Mouse (Mus musculus): Measurements from ENCODE around the gene Phactr4. TPM values are rescaled to one million over a fixed set of nuclear protein-coding genes. Genes with fewer than 3 reads are reported as not detected.

The Phactr4 gene
- polyA plus RNA-seq, 1 experiment from 2014 or later = 15.3 TPM

DNA sequence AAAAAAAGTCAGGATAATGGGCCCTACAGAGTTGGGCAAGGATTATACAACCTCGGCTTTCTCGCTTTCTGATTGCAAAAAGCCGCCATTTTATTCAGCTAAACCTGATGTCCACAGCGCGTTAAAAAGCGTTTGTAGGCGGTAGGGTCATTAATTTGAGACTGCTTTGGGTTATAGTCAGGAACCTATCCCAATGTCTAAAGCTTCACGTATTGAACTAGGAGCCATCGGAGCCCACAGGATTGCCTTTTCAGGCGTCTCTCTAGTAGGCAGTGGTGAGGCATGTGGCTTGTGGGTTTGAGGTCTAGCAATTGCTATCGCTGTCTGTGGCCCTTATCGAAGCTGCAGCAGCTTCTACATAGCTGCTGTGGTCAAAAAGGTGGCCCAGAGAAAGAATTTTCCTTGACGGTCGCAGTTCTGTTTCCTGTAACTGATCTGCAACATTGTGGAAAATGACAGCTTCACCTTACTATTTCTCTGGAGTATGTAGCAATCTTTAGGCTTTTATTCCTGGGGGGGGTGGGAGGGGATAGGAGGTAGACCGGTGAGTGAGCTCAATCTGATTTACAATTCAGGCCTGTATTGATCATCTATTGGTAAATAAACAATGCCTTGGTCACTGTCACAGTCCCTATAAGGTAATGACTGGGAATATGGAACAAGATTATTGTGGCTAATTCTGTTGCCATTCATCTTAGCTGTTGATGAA is 113.0 kb downstream of the Phactr4 start:
- H3K9ac ChIP-seq (replicated peaks; ENCODE audit: low read depth) = peak overlapping the region; percentile 87
- no peak for DNase-seq (ENCODE audit: low spot score)
- under 1% methylated on average over 15 of the region's 15 CpGs for WGBS
- peaks cover 9% of the 10 kb centered on the region; the same call in 1 of the 2 replicates for H3K4me1 ChIP-seq (ENCODE audit: insufficient read depth, low read depth, low read length)
- TF ChIP-seq CTCF (IDR thresholded peaks at IDR 0.05) (no peak), EP300 (IDR thresholded peaks at IDR 0.05) (no peak)
- ATAC-seq = no peak
- H3K36me3 ChIP-seq (ENCODE audit: insufficient read depth, low read length) = 0 out of 2 replicates have a peak, but pooled peaks cover 5% of the 10 kb centered on the region
- no peaks in the 10 kb centered on the region for H3K9me3 ChIP-seq (ENCODE audit: low read length)
- peak overlapping the region; percentile 89 for H3K27ac ChIP-seq (ENCODE audit: low read length)
- H3K4me3 ChIP-seq (ENCODE audit: low read depth, low read length) = peak overlapping the region; percentile 78
- peak overlapping the region; percentile 76 for H3K4me2 ChIP-seq (replicated peaks; ENCODE audit: low read depth, low read length)
- no peaks in the 10 kb centered on the region for H3K27me3 ChIP-seq (replicated peaks; ENCODE audit: insufficient read depth, low read length)

DNA sequence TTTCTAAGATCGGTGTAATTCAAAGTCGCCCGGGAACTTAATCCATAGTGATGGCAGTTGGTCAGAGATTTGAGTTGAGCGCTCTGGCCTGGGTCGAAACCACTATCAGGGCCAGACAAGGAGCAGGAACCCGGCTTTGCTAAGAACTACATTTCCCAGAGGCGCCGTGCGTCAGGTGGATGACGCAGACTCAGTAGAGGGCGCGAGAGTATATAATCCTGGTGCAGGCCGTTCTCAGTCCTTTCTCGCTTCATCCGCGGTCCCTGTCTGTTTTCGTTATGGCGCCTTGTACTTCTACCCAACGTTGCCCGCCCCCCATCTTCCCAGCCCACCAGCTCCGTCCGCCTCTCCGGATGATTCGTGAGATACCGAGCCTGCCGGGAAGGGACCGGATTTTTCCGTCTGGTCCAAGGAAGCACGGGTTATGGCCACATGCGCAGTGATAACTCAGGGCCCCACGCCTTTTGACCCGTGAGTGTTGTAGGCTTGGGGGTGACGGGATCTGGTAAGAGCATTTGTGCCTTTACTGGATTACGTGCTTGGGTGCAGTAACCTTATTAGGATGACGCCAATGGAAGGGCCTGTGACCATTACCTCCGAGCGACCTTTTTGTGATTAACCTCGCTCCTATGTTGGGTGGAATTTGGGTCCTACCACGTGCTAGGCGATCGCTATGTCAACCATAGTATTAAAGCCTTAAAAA is 113.7 kb downstream of the Phactr4 start:
- H3K9me3 ChIP-seq (ENCODE audit: low read length) = no peaks in the 10 kb centered on the region
- 2% methylated on average over 41 of the region's 41 CpGs for WGBS
- H3K27ac ChIP-seq (ENCODE audit: low read length) = peak overlapping the region; percentile 89
- peak; percentile 97 for DNase-seq (ENCODE audit: low spot score)
- peaks cover 9% of the 10 kb centered on the region; the same call in 1 of the 2 replicates for H3K4me1 ChIP-seq (ENCODE audit: insufficient read depth, low read depth, low read length)
- H3K4me3 ChIP-seq (ENCODE audit: low read depth, low read length) = peak overlapping the region; percentile 78
- peak overlapping the region; percentile 76 for H3K4me2 ChIP-seq (replicated peaks; ENCODE audit: low read depth, low read length)
- TF ChIP-seq EP300 (IDR thresholded peaks at IDR 0.05) (no peak), CTCF (IDR thresholded peaks at IDR 0.05) (no peak)
- H3K9ac ChIP-seq (replicated peaks; ENCODE audit: low read depth) = peak overlapping the region; percentile 87
- H3K27me3 ChIP-seq (replicated peaks; ENCODE audit: insufficient read depth, low read length) = no peaks in the 10 kb centered on the region
- 0 out of 2 replicates have a peak, but pooled peaks cover 5% of the 10 kb centered on the region for H3K36me3 ChIP-seq (ENCODE audit: insufficient read depth, low read length)
- ATAC-seq = peak; percentile 96

DNA sequence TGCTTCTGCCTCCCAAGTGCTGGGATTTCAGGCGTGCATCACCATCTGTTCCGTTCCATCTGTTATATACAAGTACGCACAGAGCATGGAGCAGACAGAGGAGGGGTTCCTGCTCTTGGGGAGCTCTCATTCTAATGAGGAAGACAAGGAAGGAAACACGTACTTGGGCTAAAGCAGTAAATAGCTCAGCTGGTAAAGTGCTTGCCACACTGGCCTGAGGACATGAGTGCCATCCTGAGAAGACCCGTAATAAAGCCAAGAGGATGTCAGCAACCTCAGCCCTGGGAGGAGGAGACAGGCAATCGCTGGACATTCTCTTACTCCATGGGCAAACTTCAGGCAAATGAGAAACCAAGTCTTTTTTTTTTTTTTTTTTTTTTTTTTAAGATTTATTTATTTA is 116.3 kb downstream of the Phactr4 start:
- no peaks in the 10 kb centered on the region for H3K9me3 ChIP-seq (ENCODE audit: low read length)
- no peak for TF ChIP-seq EP300 (IDR thresholded peaks at IDR 0.05)
- TF ChIP-seq CTCF (IDR thresholded peaks at IDR 0.05) = no peak
- H3K4me2 ChIP-seq (replicated peaks; ENCODE audit: low read depth, low read length) = no peak overlapping the region
- WGBS = 64% methylated on average over 6 of the region's 6 CpGs
- no peaks in the 10 kb centered on the region for H3K36me3 ChIP-seq (ENCODE audit: insufficient read depth, low read length)
- H3K27ac ChIP-seq (ENCODE audit: low read length) = no peak overlapping the region
- DNase-seq (ENCODE audit: low spot score) (no peak), ATAC-seq (no peak)
- H3K4me3 ChIP-seq (ENCODE audit: low read depth, low read length) = no peak overlapping the region
- peaks cover 9% of the 10 kb centered on the region; the same call in 1 of the 2 replicates for H3K4me1 ChIP-seq (ENCODE audit: insufficient read depth, low read depth, low read length)
- H3K27me3 ChIP-seq (replicated peaks; ENCODE audit: insufficient read depth, low read length) = no peaks in the 10 kb centered on the region
- no peak overlapping the region for H3K9ac ChIP-seq (replicated peaks; ENCODE audit: low read depth)

Small RNAs within 50 kb of the gene (microRNA-seq; reads per million reads assigned to microRNA genes)
- gene Gm25707 = not detected

Other genes with a start within 250 kb of the Phactr4 start
- 55.3 and 60.4 TPM in 2 replicates for gene Ythdf2, start 210.2 kb downstream of the Phactr4 start, polyA plus RNA-seq (2015; fragmentation: Nextera tagmentation; extraction: Ambion mirVana)
- 17.0 and 23.6 TPM in 2 replicates for gene Gmeb1, start 160.9 kb downstream of the Phactr4 start, polyA plus RNA-seq (2015; fragmentation: Nextera tagmentation; extraction: Ambion mirVana)
- gene Taf12, start 148.1 kb downstream of the Phactr4 start, polyA plus RNA-seq (2015; fragmentation: Nextera tagmentation; extraction: Ambion mirVana) = 32.1 and 39.7 TPM in 2 replicates
- 2.3 and 3.1 TPM in 2 replicates for gene Rab42, start 119.1 kb downstream of the Phactr4 start, polyA plus RNA-seq (2015; fragmentation: Nextera tagmentation; extraction: Ambion mirVana)
- 49.8 and 52.9 TPM in 2 replicates for gene Trnau1ap, start 93.0 kb downstream of the Phactr4 start, polyA plus RNA-seq (2015; fragmentation: Nextera tagmentation; extraction: Ambion mirVana)
- gene Rcc1, start 68.9 kb downstream of the Phactr4 start, polyA plus RNA-seq (2015; fragmentation: Nextera tagmentation; extraction: Ambion mirVana) = 14.3 and 14.7 TPM in 2 replicates
- gene Med18, start 41.4 kb upstream of the Phactr4 start, polyA plus RNA-seq (2015; fragmentation: Nextera tagmentation; extraction: Ambion mirVana) = 10.4 and 11.3 TPM in 2 replicates
- gene Sesn2, start 88.0 kb upstream of the Phactr4 start, polyA plus RNA-seq (2015; fragmentation: Nextera tagmentation; extraction: Ambion mirVana) = 11.6 and 16.0 TPM in 2 replicates
- gene Atpif1, start 111.2 kb upstream of the Phactr4 start, polyA plus RNA-seq (2015; fragmentation: Nextera tagmentation; extraction: Ambion mirVana) = 700 and 732 TPM in 2 replicates
- 157 and 182 TPM in 2 replicates for gene Dnajc8, start 113.1 kb upstream of the Phactr4 start, polyA plus RNA-seq (2015; fragmentation: Nextera tagmentation; extraction: Ambion mirVana)
- 2.1 and 2.5 TPM in 2 replicates for gene Ptafr, start 141.6 kb upstream of the Phactr4 start, polyA plus RNA-seq (2015; fragmentation: Nextera tagmentation; extraction: Ambion mirVana)
- gene Eya3, start 216.5 kb upstream of the Phactr4 start, polyA plus RNA-seq (2015; fragmentation: Nextera tagmentation; extraction: Ambion mirVana) = 8.2 and 8.8 TPM in 2 replicates

Data from lung, postnatal 0 days (tissue).